Mouse (Mus musculus): ENCODE data around the gene Fam69a.

The Fam69a gene

DNA sequence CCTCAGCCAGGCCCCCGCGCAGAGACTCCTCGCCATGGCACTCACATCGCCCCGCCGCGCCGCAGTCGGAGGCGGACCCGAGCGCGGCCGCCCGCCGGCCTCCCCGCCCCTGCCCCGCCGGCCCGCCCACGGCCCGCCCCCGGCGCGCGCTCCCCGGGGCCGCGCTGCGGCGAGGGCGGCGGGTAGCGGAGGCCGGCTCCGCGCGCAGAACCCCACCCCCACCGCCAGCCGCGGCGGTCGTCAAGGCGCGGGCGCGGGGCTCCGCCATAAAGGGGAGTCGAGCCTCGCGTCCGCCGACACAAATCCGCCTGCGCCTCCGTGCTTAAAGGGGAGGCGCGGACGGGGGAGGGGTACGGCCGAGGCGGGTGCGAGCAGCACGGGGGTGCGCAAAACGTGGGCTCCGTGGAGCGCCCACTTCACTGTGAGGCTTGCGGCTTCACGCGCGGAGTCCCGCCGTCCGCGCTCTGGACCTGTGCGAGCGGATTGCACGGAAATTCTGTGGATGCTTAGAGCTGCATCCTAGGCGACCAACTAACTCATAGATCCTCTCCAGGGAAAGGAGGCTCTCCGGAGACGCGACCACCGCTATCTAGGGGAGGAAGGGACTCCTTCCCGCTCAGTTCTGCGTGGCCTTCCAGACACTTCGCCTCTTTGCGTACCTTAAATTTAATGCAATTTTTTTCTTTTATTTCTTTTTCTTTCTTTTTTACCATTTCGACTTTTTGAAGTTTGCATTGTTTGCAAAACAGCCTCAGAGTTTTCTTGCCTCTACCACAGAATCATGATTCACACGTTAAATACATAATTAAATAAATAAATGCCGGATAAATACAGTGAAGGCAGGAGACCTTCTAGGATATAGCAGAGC is at the start of gene Fam69a:
Fam69a (minus strand) TSS at position 119 of the 868 bp plus-strand sequence.
- in situ Hi-C loops (cut with MboI; ENCODE audit: low pct_unique_long_range_greater_than_20kb in 1 of 2, low sequenced_read_pairs in 2 of 2, unreplicated experiment in 1 of 2) = no loop called here

DNA sequence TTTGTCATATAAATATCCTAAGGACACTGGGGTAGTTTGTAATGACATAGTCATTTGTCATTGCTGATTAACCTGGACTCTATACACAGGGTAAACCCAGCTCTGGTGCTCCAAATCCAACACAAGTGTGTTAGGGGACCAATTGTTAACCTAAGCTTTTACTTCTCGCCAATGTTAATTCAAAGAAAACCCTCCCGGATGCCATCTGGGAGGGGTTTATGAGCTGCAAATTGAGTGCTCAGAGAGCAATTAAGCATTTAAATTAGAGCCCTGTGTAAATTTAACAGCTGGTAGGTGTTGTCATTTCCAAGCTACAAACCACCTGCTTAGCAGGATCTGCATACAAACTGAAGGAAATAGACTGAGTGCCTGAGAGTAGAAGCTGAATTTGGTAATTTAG is 48.6 kb upstream of the Fam69a start:
- in situ Hi-C loops (cut with MboI; ENCODE audit: low pct_unique_long_range_greater_than_20kb in 1 of 2, low sequenced_read_pairs in 2 of 2, unreplicated experiment in 1 of 2) = loop anchor here in 1 of 2 experiments (10.0 kb wide), 1 partner anchor 129 kb away; no protein-coding TSS in a partner anchor

DNA sequence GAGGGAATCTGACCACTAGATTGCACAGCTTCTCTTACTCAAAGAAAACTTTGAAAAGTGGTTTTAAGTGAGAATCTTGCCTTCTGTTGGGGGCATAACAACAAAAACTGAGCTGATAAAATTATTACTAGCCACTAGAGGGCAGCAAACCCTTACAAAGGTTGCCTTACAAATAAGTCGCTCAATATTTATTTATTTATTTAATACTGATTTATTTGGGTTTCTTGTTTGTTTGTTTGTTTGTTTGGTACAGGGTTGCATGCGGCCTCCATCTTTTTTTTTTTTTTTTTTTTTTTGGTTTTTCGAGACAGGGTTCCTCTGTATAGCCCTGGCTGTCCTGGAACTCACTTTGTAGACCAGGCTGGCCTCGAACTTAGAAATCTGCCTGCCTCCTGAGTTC is 47.3 kb upstream of the Fam69a start:
- in situ Hi-C loops (cut with MboI; ENCODE audit: low pct_unique_long_range_greater_than_20kb in 1 of 2, low sequenced_read_pairs in 2 of 2, unreplicated experiment in 1 of 2) = loop anchor here in 1 of 2 experiments (10.0 kb wide), 1 partner anchor 131 kb away; no protein-coding TSS in a partner anchor

DNA sequence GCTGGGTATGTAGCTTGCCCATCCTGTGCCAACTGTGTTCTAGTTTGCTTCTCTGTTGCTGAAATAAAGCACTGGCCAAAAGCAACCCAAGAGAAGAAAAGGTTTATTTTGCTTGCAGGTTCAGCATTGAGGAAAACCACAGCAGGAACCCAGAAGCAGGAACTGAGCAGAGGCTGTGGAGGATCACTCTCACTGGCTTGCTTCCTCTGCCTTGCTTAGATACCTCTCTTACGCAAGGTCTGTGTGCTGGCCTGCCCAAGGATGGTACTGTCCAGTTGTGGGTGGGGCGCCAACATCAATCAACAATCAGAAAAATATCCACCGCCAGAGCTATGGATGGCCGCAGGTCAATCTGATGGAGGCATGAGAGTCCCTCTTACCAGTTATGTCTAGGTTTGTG is 44.4 kb upstream of the Fam69a start:
- in situ Hi-C loops (cut with MboI; ENCODE audit: low pct_unique_long_range_greater_than_20kb in 1 of 2, low sequenced_read_pairs in 2 of 2, unreplicated experiment in 1 of 2) = loop anchor here in 1 of 2 experiments (10.0 kb wide), 1 partner anchor 134 kb away; no protein-coding TSS in a partner anchor

DNA sequence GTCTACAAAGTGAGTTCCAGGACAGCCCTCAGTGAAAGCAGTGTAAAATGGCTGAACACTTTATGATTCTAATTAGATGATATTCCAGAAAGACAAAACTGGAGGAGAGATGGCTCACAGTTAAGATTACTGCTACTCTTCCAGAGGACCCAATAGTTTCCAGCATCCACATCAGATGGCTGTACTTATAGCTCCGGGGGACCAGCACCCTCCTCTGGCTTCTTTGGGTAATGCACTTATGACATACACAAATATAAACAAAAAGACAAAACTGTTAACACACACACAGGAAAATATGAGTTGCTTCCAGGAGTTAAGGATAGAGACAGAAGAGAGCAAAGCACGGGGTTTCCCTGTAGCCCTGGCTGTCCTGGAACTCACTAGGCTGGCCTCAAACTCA is 43.1 kb upstream of the Fam69a start:
- in situ Hi-C loops (cut with MboI; ENCODE audit: low pct_unique_long_range_greater_than_20kb in 1 of 2, low sequenced_read_pairs in 2 of 2, unreplicated experiment in 1 of 2) = loop anchor here (5.0 to 10.0 kb wide), 2 partner anchors 135 to 137 kb away; no protein-coding TSS in a partner anchor

DNA sequence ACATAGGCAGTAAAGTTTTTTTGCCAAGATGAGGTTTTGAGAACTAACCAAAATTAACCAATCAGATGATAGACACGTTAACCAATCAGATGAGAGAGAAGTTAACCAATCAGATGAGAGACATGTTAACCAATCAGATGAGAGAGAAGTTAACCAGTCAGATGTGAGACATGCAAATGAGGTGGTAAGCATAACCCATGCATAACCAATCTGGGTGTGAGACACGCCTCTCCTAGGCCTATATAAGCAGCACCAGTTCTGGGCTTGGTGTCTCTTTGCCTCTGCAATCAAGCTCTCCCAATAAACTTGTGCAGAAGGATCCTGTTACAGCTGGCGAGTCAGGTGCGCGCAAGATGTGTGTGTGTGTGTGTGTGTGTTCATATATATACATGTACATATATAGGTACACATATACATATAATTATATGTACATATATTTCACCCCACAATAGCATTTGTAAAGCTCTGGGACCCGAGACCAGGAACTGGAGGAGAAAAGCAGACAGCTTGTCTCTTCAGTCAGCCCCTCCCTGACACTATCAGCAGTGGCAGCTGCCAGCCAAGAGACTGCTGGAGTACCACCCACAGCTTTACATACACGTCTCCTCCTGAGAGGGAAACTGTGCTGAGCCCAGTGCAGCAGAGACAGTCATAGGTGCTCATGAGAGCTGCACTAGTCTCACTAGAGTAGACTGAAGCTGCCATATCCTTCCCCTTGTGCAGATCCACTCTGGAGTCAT is 42.1 kb upstream of the Fam69a start:
- in situ Hi-C loops (cut with MboI; ENCODE audit: low pct_unique_long_range_greater_than_20kb in 1 of 2, low sequenced_read_pairs in 2 of 2, unreplicated experiment in 1 of 2) = loop anchor here in 1 of 2 experiments (5.0 kb wide), 1 partner anchor 138 kb away; no protein-coding TSS in a partner anchor

DNA sequence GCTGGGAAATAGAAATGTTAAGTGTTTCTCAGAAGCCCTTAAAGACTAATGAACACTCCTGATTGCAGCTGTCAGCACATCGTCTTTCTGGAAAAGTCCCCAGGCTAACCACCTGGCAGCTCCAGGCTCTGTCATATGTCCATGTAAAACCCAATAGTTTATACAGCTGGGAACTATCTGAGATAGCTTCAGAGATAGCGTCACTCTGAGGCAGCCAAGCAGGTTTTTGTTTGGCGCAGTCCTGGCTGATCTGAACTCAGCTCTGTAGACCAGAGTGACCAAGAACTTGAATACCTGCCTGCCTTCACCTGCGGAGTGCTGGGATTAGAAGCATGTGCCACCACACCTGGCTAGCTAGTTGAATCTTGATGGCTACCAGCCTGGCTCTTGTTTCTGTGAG is 41.3 kb upstream of the Fam69a start:
- in situ Hi-C loops (cut with MboI; ENCODE audit: low pct_unique_long_range_greater_than_20kb in 1 of 2, low sequenced_read_pairs in 2 of 2, unreplicated experiment in 1 of 2) = loop anchor here in 1 of 2 experiments (5.0 kb wide), 1 partner anchor 139 kb away; no protein-coding TSS in a partner anchor

DNA sequence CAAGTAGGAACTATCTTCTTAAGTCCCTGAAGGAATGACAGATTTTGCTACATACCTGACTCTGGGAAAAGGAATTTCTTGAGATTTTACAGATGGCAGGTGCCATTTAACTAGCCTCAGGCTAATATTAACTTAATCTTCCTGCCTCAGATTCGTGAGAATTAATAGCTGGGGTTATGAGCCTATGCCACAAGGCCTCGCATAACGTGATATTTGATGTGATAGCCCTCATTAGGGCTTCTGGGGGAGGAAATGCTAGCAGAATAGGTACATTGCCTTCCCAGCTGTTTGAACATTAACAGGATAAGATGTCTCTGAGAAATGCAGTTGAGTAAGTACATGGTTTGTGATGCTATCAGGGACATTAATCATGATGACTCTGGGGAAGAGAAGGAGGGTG is 34.5 kb upstream of the Fam69a start:
- in situ Hi-C loops (cut with MboI; ENCODE audit: low pct_unique_long_range_greater_than_20kb in 1 of 2, low sequenced_read_pairs in 2 of 2, unreplicated experiment in 1 of 2) = no loop called here

DNA sequence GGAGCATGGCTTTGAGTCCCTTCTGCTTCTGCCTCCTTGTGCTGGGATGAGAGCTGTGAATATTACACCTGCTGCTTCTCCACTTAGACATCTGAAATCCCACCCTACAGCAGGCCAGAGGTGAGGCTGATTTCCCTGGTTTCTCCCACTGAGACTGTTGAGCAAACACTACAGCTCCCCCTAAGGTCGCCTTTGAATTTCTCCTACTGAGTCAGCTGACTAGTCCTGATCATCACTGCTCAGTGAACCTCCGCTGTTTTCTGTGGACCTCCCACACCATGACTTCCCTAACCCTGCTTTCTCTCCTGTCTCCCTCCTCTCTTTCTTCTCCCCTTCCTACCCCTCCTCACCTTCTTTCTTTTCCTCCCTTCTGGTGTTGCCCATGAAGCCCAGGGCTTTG is 32.5 kb upstream of the Fam69a start:
- in situ Hi-C loops (cut with MboI; ENCODE audit: low pct_unique_long_range_greater_than_20kb in 1 of 2, low sequenced_read_pairs in 2 of 2, unreplicated experiment in 1 of 2) = no loop called here

DNA sequence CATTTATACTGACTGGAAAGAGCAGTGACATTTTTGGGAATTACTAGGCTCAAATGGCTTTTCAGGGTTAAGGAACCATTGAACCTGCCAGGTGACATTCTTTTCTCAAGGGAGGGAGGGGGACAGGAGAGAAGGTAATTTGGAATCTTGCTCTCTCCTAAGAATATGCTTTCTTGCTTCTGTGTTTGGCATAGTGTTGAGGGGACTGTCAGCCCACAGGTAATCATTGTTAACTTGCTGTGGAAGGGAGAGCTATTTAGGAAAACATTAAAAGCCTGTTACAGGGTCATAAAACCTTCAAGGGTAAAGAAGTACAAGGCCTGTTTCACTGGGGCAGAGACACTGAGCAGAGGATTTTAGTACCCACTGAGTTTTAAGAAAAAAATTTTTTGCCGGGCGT is 30.3 kb upstream of the Fam69a start:
- in situ Hi-C loops (cut with MboI; ENCODE audit: low pct_unique_long_range_greater_than_20kb in 1 of 2, low sequenced_read_pairs in 2 of 2, unreplicated experiment in 1 of 2) = no loop called here

DNA sequence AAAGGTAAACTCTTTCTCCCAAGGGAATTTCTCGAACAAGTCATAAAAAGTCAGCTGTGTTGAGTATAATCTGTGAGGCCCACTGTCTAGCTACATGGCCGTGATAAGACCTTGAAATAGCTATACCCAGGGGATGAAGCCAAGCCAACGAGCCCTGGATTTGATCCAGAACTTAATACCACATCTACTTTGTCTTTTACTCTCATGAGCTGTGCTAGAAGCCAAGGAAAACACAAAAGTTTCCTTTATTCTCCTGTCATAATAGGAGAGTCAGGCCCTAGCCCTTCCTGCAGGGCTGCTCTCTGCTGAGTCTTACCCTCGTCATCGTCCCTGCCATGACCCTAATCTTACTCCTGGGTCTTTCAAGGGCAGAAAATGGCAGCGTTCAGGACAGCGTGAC is 28.5 kb upstream of the Fam69a start:
- in situ Hi-C loops (cut with MboI; ENCODE audit: low pct_unique_long_range_greater_than_20kb in 1 of 2, low sequenced_read_pairs in 2 of 2, unreplicated experiment in 1 of 2) = no loop called here

DNA sequence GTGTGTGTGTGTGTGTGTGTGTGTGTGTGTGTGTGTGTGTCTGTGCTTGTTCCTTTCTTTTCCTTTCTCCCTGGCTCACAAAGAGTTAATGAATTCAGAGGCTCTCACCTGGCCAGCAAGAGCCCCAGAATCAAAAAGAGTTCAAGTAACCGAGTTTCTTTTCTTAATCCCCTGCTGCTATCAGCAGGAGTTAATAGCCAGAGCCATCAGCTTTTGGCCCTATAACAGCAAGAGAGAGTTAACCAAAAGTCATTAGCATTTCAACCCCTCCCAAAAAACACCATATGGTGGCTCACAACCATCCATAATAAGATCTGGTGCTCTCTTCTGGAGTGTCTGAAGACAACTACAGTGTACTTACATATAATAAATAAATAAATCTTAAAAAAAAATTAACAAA is 27.3 kb upstream of the Fam69a start:
- in situ Hi-C loops (cut with MboI; ENCODE audit: low pct_unique_long_range_greater_than_20kb in 1 of 2, low sequenced_read_pairs in 2 of 2, unreplicated experiment in 1 of 2) = no loop called here

DNA sequence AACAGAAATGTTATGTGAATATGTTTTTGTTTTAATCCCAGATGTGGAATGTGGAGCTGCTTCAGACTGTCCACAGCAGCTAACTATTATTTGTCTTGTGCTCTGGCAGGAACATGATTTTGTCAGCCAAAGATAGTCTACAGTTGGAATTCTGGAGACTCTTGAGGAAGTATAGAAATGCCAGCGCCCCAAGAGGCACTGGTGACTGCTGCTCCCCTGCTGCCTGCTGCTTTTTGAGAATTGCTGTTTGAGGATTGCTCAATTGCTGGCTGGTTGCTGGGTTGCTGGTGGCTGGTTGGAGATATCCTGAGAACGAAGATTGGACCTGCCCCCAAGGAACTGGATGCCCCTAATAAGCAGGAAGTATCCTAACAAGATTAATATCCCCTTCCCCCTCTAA is 22.8 kb upstream of the Fam69a start:
- in situ Hi-C loops (cut with MboI; ENCODE audit: low pct_unique_long_range_greater_than_20kb in 1 of 2, low sequenced_read_pairs in 2 of 2, unreplicated experiment in 1 of 2) = loop anchor here (5.0 to 10.0 kb wide), 2 partner anchors 85 to 92 kb away; no protein-coding TSS in a partner anchor

DNA sequence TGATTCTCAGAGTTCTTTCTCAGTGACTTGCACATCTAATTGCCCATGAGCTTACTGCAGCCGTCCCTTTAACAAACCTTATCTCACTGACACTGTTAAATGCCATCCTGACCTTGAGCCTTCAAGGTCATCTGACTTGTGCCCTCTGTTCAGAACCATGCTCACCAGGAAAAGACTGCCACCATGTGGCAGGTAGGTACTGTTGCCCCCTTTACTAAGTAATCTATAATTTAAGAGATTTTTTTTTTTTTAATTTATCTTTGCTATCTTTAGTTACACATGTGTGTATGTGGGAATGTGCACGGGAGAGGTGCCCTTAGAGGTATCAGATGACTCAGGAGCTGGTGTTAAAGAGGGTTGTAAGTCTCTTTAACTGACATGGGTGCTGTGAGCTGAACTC is 18.2 kb upstream of the Fam69a start:
- in situ Hi-C loops (cut with MboI; ENCODE audit: low pct_unique_long_range_greater_than_20kb in 1 of 2, low sequenced_read_pairs in 2 of 2, unreplicated experiment in 1 of 2) = loop anchor here (5.0 to 10.0 kb wide), 2 partner anchors 80 to 88 kb away; no protein-coding TSS in a partner anchor

DNA sequence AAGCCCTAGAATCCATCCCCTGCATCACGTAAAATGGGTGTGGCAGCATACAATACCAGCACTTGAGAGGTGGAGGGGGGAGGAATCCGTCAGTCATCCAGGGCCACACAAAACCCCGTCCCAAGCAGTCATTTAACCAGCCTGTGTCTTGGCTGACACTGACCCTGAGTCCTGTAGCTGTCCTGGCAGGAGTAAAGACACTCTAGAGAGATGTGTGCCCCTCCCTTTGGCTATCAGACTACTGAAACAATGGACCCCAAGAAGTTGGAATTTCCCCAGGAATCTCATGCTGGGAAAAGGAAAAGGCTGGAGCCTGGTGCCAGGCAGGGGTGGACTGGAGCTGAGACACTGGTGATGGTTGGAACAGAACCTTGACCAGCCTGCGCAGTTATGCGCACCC is 15.8 kb upstream of the Fam69a start:
- in situ Hi-C loops (cut with MboI; ENCODE audit: low pct_unique_long_range_greater_than_20kb in 1 of 2, low sequenced_read_pairs in 2 of 2, unreplicated experiment in 1 of 2) = loop anchor here in 1 of 2 experiments (10.0 kb wide), 1 partner anchor 78 kb away; no protein-coding TSS in a partner anchor

DNA sequence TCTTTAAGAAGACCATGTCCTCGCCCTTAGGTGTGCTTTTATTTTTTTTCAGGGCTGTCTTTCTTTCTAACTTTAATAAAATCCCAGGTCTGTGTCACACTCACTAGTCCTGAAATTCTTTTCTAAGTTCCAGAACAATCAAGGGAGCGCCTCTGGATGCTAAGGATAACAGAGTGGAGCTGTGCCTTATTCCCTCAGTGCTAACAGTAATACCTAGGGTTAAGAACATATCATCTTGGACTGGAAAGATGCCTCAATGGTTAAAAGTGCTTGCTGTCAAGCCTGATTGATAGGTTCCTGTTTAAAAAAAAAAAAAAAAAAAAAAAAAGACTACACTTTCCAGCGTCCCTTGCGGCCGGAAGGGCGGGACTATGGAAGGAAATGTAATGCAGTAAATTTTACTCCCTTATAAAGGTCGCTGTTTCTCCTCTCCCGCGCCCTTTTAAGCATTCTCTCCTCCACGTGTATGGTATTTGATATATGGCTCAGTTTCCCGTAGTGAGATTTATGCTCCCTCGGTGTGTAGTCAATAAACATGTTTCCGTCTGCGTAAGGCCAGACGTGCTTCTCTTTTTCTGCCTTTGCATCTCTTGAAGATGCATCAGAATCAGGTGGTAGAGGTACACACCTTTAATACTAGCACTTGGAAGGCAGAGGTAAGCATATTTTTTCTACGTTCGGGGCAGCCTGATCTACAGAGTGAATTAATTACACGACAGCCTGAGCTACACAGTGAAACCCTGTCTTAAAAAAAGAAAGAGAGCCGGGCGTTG is 14.1 kb upstream of the Fam69a start:
- in situ Hi-C loops (cut with MboI; ENCODE audit: low pct_unique_long_range_greater_than_20kb in 1 of 2, low sequenced_read_pairs in 2 of 2, unreplicated experiment in 1 of 2) = loop anchor here in 1 of 2 experiments (10.0 kb wide), 1 partner anchor 76 kb away; no protein-coding TSS in a partner anchor

DNA sequence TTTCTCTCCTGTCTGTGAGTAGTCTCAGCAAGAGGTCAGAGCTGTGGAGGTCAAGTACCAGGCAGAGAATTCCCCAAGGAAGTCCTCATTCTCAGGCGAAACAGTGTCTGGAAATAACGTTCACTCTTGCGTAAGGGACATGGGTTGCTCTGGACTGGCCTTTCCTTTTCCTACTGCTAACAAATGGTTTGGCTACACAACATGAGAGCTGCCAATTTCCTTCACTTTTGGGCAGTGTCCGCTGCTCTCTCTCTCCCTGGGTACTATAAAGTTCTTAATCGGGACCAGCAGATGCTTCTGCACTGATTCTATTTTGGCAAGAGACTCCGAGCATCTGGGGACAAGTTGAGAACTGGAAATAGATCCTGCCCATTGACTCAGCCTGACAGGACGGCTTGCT is 10.8 kb upstream of the Fam69a start:
- in situ Hi-C loops (cut with MboI; ENCODE audit: low pct_unique_long_range_greater_than_20kb in 1 of 2, low sequenced_read_pairs in 2 of 2, unreplicated experiment in 1 of 2) = no loop called here

DNA sequence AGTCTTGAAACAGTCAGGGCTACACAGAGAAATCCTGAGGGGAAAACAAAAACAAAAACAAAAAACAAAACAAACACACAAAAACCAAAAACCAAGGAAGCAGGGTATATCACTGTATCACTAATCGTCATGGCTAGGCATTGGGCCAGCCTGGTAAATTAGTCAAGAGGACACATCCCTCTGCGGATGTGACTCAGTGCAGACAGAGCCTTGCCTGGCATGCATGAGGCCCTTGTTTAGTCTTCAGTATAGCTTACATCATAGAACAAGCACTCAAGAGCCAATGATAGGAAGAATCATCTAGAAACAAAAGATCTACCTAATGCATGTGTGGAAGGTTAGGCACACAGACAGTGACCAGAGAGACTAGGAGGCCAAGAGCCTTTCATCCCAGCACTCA is 9.1 kb upstream of the Fam69a start:
- in situ Hi-C loops (cut with MboI; ENCODE audit: low pct_unique_long_range_greater_than_20kb in 1 of 2, low sequenced_read_pairs in 2 of 2, unreplicated experiment in 1 of 2) = no loop called here
